Comparison of ENCODE assay signal across 29 mouse cellular contexts in genomic region chr13:55413333-55413732, GRCm38 (mm10). TPM values are rescaled to one million over a fixed set of nuclear protein-coding genes. Genes with fewer than 3 reads are reported as not detected.
DNase-seq lines count a peak whose midpoint lies in the region; ATAC-seq lines count a peak whose summit lies in the region.
"Had no signal": no experiment of that assay in that cellular context is flagged by ENCODE, and none has a peak within 500 bp of the region (broad histone marks: within the 10 kb centered on the region; RNA-seq: fewer than 3 reads in every experiment).

No protein-coding gene starts in this region.

- no peak overlapping the region for H3K27ac ChIP-seq in midbrain, embryonic 11.5 days (ENCODE audit: low read depth, low read length)
- H3K27ac ChIP-seq in midbrain, embryonic 10.5 days (replicated peaks): no peak overlapping the region
- H3K27ac ChIP-seq: embryonic facial prominence, embryonic 10.5 days; forebrain, embryonic 15.5 days; hindbrain, embryonic 12.5 days; limb, embryonic 15.5 days; neural tube, embryonic 12.5 days had no signal

- no peaks in the 10 kb centered on the region for H3K36me3 ChIP-seq in midbrain, embryonic 11.5 days (ENCODE audit: control insufficient read depth, insufficient read depth, low read length)
- H3K36me3 ChIP-seq in midbrain, embryonic 10.5 days: no peaks in the 10 kb centered on the region
- H3K36me3 ChIP-seq: embryonic facial prominence, embryonic 10.5 days; forebrain, embryonic 15.5 days; heart, embryonic 12.5 days; hindbrain, embryonic 12.5 days; limb, embryonic 15.5 days; neural tube, embryonic 12.5 days had no signal

- no peaks in the 10 kb centered on the region for H3K9me3 ChIP-seq in midbrain, embryonic 11.5 days (ENCODE audit: control insufficient read depth, low read length)
- H3K9me3 ChIP-seq in midbrain, embryonic 10.5 days (replicated peaks): no peaks in the 10 kb centered on the region
- H3K9me3 ChIP-seq: embryonic facial prominence, embryonic 10.5 days; forebrain, embryonic 15.5 days; heart, embryonic 12.5 days; hindbrain, embryonic 12.5 days; limb, embryonic 15.5 days; neural tube, embryonic 12.5 days had no signal

- H3K4me1 ChIP-seq in midbrain, embryonic 11.5 days (ENCODE audit: control insufficient read depth, insufficient read depth, low read length): peaks cover 4% of the 10 kb centered on the region; the same call in 1 of the 2 replicates
- H3K4me1 ChIP-seq in midbrain, embryonic 10.5 days: peaks cover 13% of the 10 kb centered on the region

- peak; percentile 18 for DNase-seq in kidney, adult 18-20 months
- no peak for DNase-seq in kidney, adult 11 months
- DNase-seq in midbrain, embryonic 11.5 days (ENCODE audit: low spot score, missing footprints): peak; percentile 4
- no peak for DNase-seq in midbrain, embryonic 10.5 days (ENCODE audit: low spot score)
- DNase-seq in layer of hippocampus, postnatal 14 days (ENCODE audit: low spot score in 2 of 2): no peak
- DNase-seq in right cerebral cortex, postnatal 36 days (ENCODE audit: low spot score in 2 of 2): no peak
- DNase-seq: adrenal gland, postnatal 14 days; cerebellum, adult 8-10 months; heart, adult 11 months; heart, postnatal 10 days; kidney, postnatal 14 days; left cerebral cortex, postnatal 4 days; lung, postnatal 4 days; midbrain, embryonic 14.5 days; right cerebral cortex, postnatal 25 days had no signal

- no peak overlapping the region for H3K9ac ChIP-seq in midbrain, embryonic 11.5 days (ENCODE audit: low read length)
- H3K9ac ChIP-seq: forebrain, embryonic 15.5 days; heart, embryonic 12.5 days; hindbrain, embryonic 12.5 days; limb, embryonic 15.5 days; neural tube, embryonic 12.5 days had no signal

- peaks cover 16% of the 10 kb centered on the region for H3K27me3 ChIP-seq in midbrain, embryonic 11.5 days (ENCODE audit: control insufficient read depth, insufficient read depth, low read length)
- H3K27me3 ChIP-seq in midbrain, embryonic 10.5 days (ENCODE audit: low read depth, poor library complexity, severe bottlenecking): peaks cover 52% of the 10 kb centered on the region

- 87% methylated on average over 12 of the region's 12 CpGs for WGBS in midbrain, embryonic 11.5 days
- 87% methylated on average over 12 of the region's 12 CpGs for WGBS in midbrain, embryonic 10.5 days

- ATAC-seq in midbrain, embryonic 11.5 days (ENCODE audit: low FRiP score): no peak
- peak; percentile 87 for ATAC-seq in common myeloid progenitor, adult 5-6 weeks (replicated peaks; ENCODE audit: low read depth, poor library complexity, severe bottlenecking)
- ATAC-seq in megakaryocyte progenitor cell, adult 5-6 weeks (replicated peaks; ENCODE audit: poor library complexity): peak; percentile 82
- ATAC-seq: forebrain, embryonic 15.5 days; intestine, postnatal 0 days had no signal

- no peak overlapping the region for H3K4me3 ChIP-seq in midbrain, embryonic 11.5 days (ENCODE audit: low read depth, low read length)
- H3K4me3 ChIP-seq in midbrain, embryonic 10.5 days: no peak overlapping the region
- H3K4me3 ChIP-seq: embryonic facial prominence, embryonic 10.5 days; forebrain, embryonic 15.5 days; heart, embryonic 12.5 days; hindbrain, embryonic 12.5 days; limb, embryonic 15.5 days; neural tube, embryonic 12.5 days had no signal

- no peak overlapping the region for H3K4me2 ChIP-seq in midbrain, embryonic 11.5 days
- H3K4me2 ChIP-seq: forebrain, embryonic 15.5 days; heart, embryonic 12.5 days; hindbrain, embryonic 12.5 days; limb, embryonic 15.5 days; neural tube, embryonic 12.5 days had no signal

RNA-seq across cellular contexts. Expression of gene Pfn3, which starts 1.7 kb away (rescaled TPM):
- polyA plus RNA-seq in midbrain, embryonic 11.5 days (2014; fragmentation: Nextera tagmentation; extraction: Ambion mirVana): not detected in 2 replicates
- not detected in 2 replicates for polyA plus RNA-seq in midbrain, embryonic 10.5 days (2016; fragmentation: Nextera tagmentation; extraction: Ambion mirVana)
- total RNA-seq in common myeloid progenitor, adult 5-6 weeks (2017): not detected in 2 replicates
- not detected in 2 replicates for total RNA-seq in megakaryocyte progenitor cell, adult 5-6 weeks (2015)
- not detected in 2 replicates for total RNA-seq in megakaryocyte progenitor cell, adult 5-6 weeks (2017)
- not detected for total RNA-seq in layer of hippocampus, postnatal 14 days (2021)
- total RNA-seq: adrenal gland, postnatal 14 days; ES-E14; gastrocnemius, adult 8-10 months; heart, postnatal 10 days; layer of hippocampus, adult 8-10 months had no signal
- polyA plus RNA-seq: embryonic facial prominence, embryonic 10.5 days; forebrain, embryonic 15.5 days; heart, embryonic 12.5 days; hindbrain, embryonic 12.5 days; intestine, postnatal 0 days; limb, embryonic 15.5 days; lung, embryonic 16.5 days; midbrain, embryonic 14.5 days; neural tube, embryonic 12.5 days; spleen, adult 2 months had no signal

RNA-seq across cellular contexts. Expression of gene F12, which starts 13.3 kb away (rescaled TPM):
- 0.14 TPM in 1 of 2 replicates, not detected in the other for polyA plus RNA-seq in midbrain, embryonic 11.5 days (2014; fragmentation: Nextera tagmentation; extraction: Ambion mirVana)
- 0.14 TPM in 1 of 2 replicates, not detected in the other for polyA plus RNA-seq in midbrain, embryonic 10.5 days (2016; fragmentation: Nextera tagmentation; extraction: Ambion mirVana)
- total RNA-seq in common myeloid progenitor, adult 5-6 weeks (2017): not detected in 2 replicates
- not detected in 2 replicates for total RNA-seq in megakaryocyte progenitor cell, adult 5-6 weeks (2015)
- not detected in 2 replicates for total RNA-seq in megakaryocyte progenitor cell, adult 5-6 weeks (2017)
- total RNA-seq in layer of hippocampus, postnatal 14 days (2021): under 1 TPM; 0.32 to 0.69 TPM
- total RNA-seq: ES-E14; gastrocnemius, adult 8-10 months; heart, postnatal 10 days had no signal
- polyA plus RNA-seq: embryonic facial prominence, embryonic 10.5 days; forebrain, embryonic 15.5 days; hindbrain, embryonic 12.5 days; midbrain, embryonic 14.5 days; neural tube, embryonic 12.5 days had no signal

RNA-seq across cellular contexts. Expression of gene Slc34a1, which starts 15.3 kb away (rescaled TPM):
- polyA plus RNA-seq in midbrain, embryonic 11.5 days (2014; fragmentation: Nextera tagmentation; extraction: Ambion mirVana): not detected in 2 replicates
- polyA plus RNA-seq in midbrain, embryonic 10.5 days (2016; fragmentation: Nextera tagmentation; extraction: Ambion mirVana): not detected in 2 replicates
- total RNA-seq in common myeloid progenitor, adult 5-6 weeks (2017): not detected in 2 replicates
- 0.12 and 0.95 TPM in 2 replicates for total RNA-seq in megakaryocyte progenitor cell, adult 5-6 weeks (2015)
- total RNA-seq in megakaryocyte progenitor cell, adult 5-6 weeks (2017): 0.08 and 1.1 TPM in 2 replicates
- not detected for total RNA-seq in layer of hippocampus, postnatal 14 days (2021)
- total RNA-seq: ES-E14; gastrocnemius, adult 8-10 months; heart, postnatal 10 days; layer of hippocampus, adult 8-10 months had no signal
- polyA plus RNA-seq: embryonic facial prominence, embryonic 10.5 days; forebrain, embryonic 15.5 days; heart, embryonic 12.5 days; hindbrain, embryonic 12.5 days; lung, embryonic 16.5 days; midbrain, embryonic 14.5 days had no signal

RNA-seq across cellular contexts. Expression of gene Grk6, which starts 31.5 kb away (rescaled TPM):
- 42.0 and 52.3 TPM in 2 replicates for polyA plus RNA-seq in midbrain, embryonic 11.5 days (2014; fragmentation: Nextera tagmentation; extraction: Ambion mirVana)
- 41.8 and 51.4 TPM in 2 replicates for polyA plus RNA-seq in midbrain, embryonic 10.5 days (2016; fragmentation: Nextera tagmentation; extraction: Ambion mirVana)
- 68.9 and 84.5 TPM in 2 replicates for total RNA-seq in common myeloid progenitor, adult 5-6 weeks (2017)
- total RNA-seq in megakaryocyte progenitor cell, adult 5-6 weeks (2015): 51.7 and 52.6 TPM in 2 replicates
- total RNA-seq in megakaryocyte progenitor cell, adult 5-6 weeks (2017): 81.7 and 88.6 TPM in 2 replicates
- total RNA-seq in layer of hippocampus, postnatal 14 days (2021): 10 to 100 TPM; 74.2 to 76.8 TPM

RNA-seq across cellular contexts. Expression of gene Rgs14, which starts 43.8 kb away (rescaled TPM):
- polyA plus RNA-seq in midbrain, embryonic 11.5 days (2014; fragmentation: Nextera tagmentation; extraction: Ambion mirVana): 0.37 and 0.72 TPM in 2 replicates
- 0.41 and 0.52 TPM in 2 replicates for polyA plus RNA-seq in midbrain, embryonic 10.5 days (2016; fragmentation: Nextera tagmentation; extraction: Ambion mirVana)
- total RNA-seq in common myeloid progenitor, adult 5-6 weeks (2017): 4.2 and 8.7 TPM in 2 replicates
- total RNA-seq in megakaryocyte progenitor cell, adult 5-6 weeks (2015): 11.5 and 12.6 TPM in 2 replicates
- total RNA-seq in megakaryocyte progenitor cell, adult 5-6 weeks (2017): 9.7 and 17.4 TPM in 2 replicates
- 10 to 100 TPM; 58.6 to 63.4 TPM for total RNA-seq in layer of hippocampus, postnatal 14 days (2021)

Comparison
In these comparisons a context has a peak if more than half of its experiments do, and no peak if none do; other contexts are left out.
1. DNase-seq: peak in kidney, adult 18-20 months (single experiment) and midbrain, embryonic 11.5 days (single experiment); none in kidney, adult 11 months (single experiment), midbrain, embryonic 10.5 days (single experiment), layer of hippocampus, postnatal 14 days (0 of 2) and right cerebral cortex, postnatal 36 days (0 of 2).